Mouse (Mus musculus): ENCODE data around the gene Gm49510.

- no peak for TF ChIP-seq CTCF (IDR thresholded peaks at IDR 0.05; ENCODE audit: low read depth)
- no peak for TF ChIP-seq EP300 (IDR thresholded peaks at IDR 0.05; ENCODE audit: low read depth)
Observed at GRCm38 (mm10) chr15:78873803-78874435, 25.5 kb upstream of the Gm49510 start.

All from liver, embryonic 14.5 days (tissue).